Mouse (Mus musculus) bone marrow macrophage, adult 2 months (primary cell): ENCODE measurements at regions not wholly inside any gene's neighbourhood (a gene's known extent, or its start where the extent isn't known, plus 50 kb on each side); places are given as distances from the start of the nearest gene placed in this dataset.
"Not testable (repeated sequence)": the region's sequence is repeated elsewhere in the genome, so short reads cannot be mapped to it uniquely, and the experiment has no call there.

Experiments
- H3K27ac ChIP-seq: 2 replicates; pipeline ENCODE4 v1.5.1; 2012; ENCODE audit warnings: low read depth, low read length; ENCODE audit not compliant: insufficient read depth
- H3K4me1 ChIP-seq: 2 replicates; pipeline ENCODE4 v1.6.1; 2012; ENCODE audit warnings: low read length; ENCODE audit not compliant: control insufficient read depth, insufficient read depth
- H3K4me3 ChIP-seq: 2 replicates; pipeline ENCODE4 v1.5.1; 2012; ENCODE audit warnings: mild to moderate bottlenecking, low read length, moderate library complexity; ENCODE audit not compliant: insufficient read depth
- CTCF ChIP-seq: IDR thresholded peaks from 2 replicates; pipeline ENCODE4 v1.5.1; 2012; ENCODE audit warnings: low read depth, mild to moderate bottlenecking, low read length, moderate library complexity
- POLR2A ChIP-seq: IDR thresholded peaks from 2 replicates; pipeline ENCODE4 v1.6.1; 2012; ENCODE audit warnings: mild to moderate bottlenecking, low read depth, low read length, borderline replicate concordance

GRCm38 (mm10) chr11:23079936-23080794 lies 72.8 kb downstream of the Fam161a start:
- Histone ChIP-seq H3K4me1 (peaks cover 36% of the 10 kb centered on the region), H3K27ac (peak overlapping the region; percentile 94), H3K4me3 (no peak overlapping the region)
- no peak for TF ChIP-seq CTCF
- no peak for TF ChIP-seq POLR2A

- no peak overlapping the region for H3K27ac ChIP-seq
- TF ChIP-seq POLR2A (no peak), CTCF (no peak)
- H3K4me1 ChIP-seq = peaks cover 22% of the 10 kb centered on the region
- no peak overlapping the region for H3K4me3 ChIP-seq
Measured at GRCm38 (mm10) chr11:23081616-23082015, 74.3 kb downstream of the Fam161a start.

- not testable (repeated sequence) for H3K27ac ChIP-seq, H3K4me3 ChIP-seq
- H3K4me1 ChIP-seq = peaks cover 14% of the 10 kb centered on the region
Measured at GRCm38 (mm10) chr11:23083811-23084210, 76.5 kb downstream of the Fam161a start.

- TF ChIP-seq POLR2A (no peak), CTCF (no peak)
Measured at GRCm38 (mm10) chr11:23095287-23095686, 88.0 kb downstream of the Fam161a start.

GRCm38 (mm10) chr11:23095723-23096122 lies 88.4 kb downstream of the Fam161a start:
- H3K4me3 ChIP-seq, H3K27ac ChIP-seq, H3K4me1 ChIP-seq: not testable (repeated sequence)

More at GRCm38 (mm10) chr11:23095287-23095686, 88.0 kb downstream of the Fam161a start:
- no peak overlapping the region for H3K27ac ChIP-seq
- H3K4me3 ChIP-seq = no peak overlapping the region
- H3K4me1 ChIP-seq = no peaks in the 10 kb centered on the region

- H3K4me1 ChIP-seq = no peaks in the 10 kb centered on the region
- H3K27ac ChIP-seq = no peak overlapping the region
- no peak for TF ChIP-seq CTCF
- H3K4me3 ChIP-seq = no peak overlapping the region
Measured at GRCm38 (mm10) chr11:23096451-23097222, 89.3 kb downstream of the Fam161a start.

- TF ChIP-seq CTCF (no peak), POLR2A (no peak)
- no peak overlapping the region for H3K27ac ChIP-seq
- H3K4me3 ChIP-seq = no peak overlapping the region
- H3K4me1 ChIP-seq = no peaks in the 10 kb centered on the region
Measured at GRCm38 (mm10) chr11:23097223-23097490, 89.8 kb downstream of the Fam161a start.

GRCm38 (mm10) chr11:23114636-23115035 lies 107.3 kb downstream of the Fam161a start:
- Histone ChIP-seq H3K27ac (no peak overlapping the region), H3K4me3 (no peak overlapping the region), H3K4me1 (no peaks in the 10 kb centered on the region)
- TF ChIP-seq CTCF (no peak), POLR2A (no peak)

- Histone ChIP-seq H3K27ac (no peak overlapping the region), H3K4me3 (no peak overlapping the region), H3K4me1 (0 out of 2 replicates have a peak, but pooled peaks cover 4% of the 10 kb centered on the region)
- TF ChIP-seq POLR2A (no peak), CTCF (no peak)
Measured at GRCm38 (mm10) chr11:23120533-23121210, 113.3 kb downstream of the Fam161a start.
